Mouse (Mus musculus) brain, embryonic 14.5 days (tissue): ENCODE measurements around the gene Fxyd6.

ENCODE experiments used
- CTCF ChIP-seq: fragments of 200-500 bp; IDR thresholded peaks from 2 replicates; pipeline ENCODE4 v1.5.1; 2012; ENCODE audit warnings: inconsistent platforms, mild to moderate bottlenecking, moderate library complexity, borderline replicate concordance; ENCODE audit not compliant: insufficient read depth, insufficient read length; ENCODE audit errors: extremely low read depth
- POLR2A ChIP-seq: fragments of 200-500 bp; IDR thresholded peaks from 2 replicates; pipeline ENCODE4 v1.6.1; 2012; ENCODE audit warnings: mild to moderate bottlenecking, inconsistent platforms, borderline replicate concordance; ENCODE audit not compliant: poor library complexity, insufficient read depth, insufficient read length, severe bottlenecking; ENCODE audit errors: extremely low read depth

- no peak for TF ChIP-seq CTCF
- no peak for TF ChIP-seq POLR2A
Measured at GRCm38 (mm10) chr9:45418252-45418651, 48.3 kb downstream of the Fxyd6 start.
